Mouse (Mus musculus): ENCODE results near the gene Carns1.

Gene Carns1

DNA sequence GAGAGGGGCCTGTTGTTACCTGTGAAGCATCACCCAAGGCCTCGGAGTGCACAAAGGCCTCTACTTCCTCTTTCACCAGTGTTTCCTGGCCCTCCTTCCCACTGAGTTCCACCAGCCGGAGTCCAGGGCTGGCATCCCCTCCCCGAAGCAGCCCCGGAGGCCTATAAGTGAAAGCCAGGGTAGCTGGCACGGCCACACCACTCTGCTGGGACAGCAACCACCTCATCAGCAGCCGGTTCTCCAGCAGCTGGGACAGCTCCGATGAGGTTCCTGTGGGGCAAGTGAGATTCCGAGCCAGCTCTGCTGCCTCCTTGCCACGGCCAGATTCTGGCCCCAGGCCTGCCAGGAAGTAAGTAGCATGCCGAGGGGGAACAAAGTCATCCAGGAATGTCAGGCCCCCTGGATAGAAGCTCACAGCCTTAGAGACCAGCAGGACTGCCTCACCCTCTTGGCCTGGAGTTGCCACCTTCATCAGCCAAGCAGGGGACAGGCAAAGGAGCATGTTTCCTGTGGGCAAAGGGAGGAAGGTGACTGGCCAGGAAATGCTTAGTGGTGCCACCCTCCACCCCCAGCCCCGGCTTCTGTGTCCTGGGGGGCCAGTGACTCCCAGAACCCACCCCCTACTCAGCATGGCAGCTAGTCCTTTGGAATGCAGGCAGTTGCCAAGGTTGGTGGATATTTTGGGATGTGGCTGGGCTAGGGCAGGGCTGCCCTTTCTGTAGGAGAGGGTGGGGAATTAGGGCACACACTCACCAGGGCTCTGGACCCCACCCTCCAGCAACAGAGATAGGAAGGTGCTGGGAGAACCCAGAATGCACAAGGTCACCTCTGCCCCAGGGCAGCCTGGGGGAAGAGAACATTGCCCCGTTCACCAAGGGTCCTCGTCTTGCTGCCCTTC, 3.6 kb downstream of the Carns1 start:
- intact Hi-C loops (cut with DNase I), result no loop called here

DNA sequence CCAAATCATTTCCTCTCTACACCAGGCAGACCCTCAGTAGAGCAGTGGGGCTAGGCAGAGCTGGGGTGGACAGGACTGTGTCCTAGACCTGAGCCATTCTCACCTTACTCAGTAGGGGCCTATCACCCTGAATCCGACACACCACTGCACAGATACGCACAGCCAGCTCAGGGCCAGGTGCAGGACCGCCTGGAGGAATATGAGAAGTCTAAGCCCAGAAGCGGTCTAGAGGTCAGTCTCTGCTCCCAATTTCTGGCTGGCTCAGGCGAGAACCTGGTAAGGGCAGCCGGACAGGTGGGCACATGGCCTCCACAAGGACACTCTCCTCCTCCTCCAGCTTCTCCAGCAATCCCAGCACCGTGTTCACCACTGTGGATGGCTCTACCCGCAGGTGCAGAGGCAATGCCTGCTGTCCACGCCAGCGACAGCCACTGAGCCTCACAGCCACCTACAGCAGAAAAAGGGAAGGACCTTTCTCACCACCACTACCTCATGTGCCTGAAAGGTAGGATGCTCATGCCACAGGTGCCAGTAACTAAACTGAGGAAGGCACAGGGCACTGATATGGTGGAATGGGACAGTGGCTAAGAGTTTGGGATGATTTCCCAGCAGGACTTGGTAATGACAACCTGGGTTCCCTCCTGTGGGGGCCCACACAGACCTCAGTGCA, 4.4 kb downstream of the Carns1 start:
- intact Hi-C loops (cut with DNase I), result no loop called here

DNA sequence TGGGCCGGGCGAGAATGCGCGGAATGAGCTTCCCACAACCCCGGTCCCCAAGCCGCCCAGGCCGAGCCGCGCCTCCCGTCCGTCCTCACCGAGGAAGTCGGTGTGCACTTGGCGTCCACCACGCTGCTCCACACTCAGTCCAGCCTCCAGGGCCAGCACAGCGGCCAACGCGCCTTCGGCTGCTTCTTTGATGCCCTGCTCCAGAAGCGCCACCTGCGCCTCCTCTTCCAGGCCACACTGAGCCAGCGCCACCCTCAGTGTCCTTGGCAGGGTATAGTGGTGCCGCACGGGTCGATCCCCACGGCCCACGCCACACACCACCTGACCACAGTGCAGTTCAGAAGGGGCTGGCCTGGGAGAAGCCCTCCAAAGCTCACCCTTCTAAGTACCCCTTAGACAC, 5.5 kb downstream of the Carns1 start:
- intact Hi-C loops (cut with DNase I), result no loop called here

DNA sequence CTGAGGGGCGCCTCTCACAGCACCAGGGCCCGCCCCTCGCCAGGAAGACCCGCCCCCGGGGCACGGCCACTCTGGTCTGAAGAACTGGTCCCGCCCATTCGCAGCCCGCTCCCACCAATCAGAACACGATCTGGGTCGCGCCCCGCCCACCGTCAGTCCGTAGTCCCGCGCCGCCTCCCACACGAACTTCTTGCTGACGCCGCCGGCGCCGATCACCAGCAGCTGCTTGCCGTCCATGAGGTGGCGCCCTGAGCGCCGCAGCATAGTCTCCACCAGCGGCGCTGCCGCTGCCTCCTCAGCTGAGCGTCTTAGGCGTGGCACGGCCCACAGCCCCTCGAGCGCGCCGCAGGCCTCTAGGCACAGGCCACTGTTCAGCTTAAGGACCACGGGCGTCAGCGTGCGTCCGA, 5.9 kb downstream of the Carns1 start:
- intact Hi-C loops (cut with DNase I), result no loop called here

DNA sequence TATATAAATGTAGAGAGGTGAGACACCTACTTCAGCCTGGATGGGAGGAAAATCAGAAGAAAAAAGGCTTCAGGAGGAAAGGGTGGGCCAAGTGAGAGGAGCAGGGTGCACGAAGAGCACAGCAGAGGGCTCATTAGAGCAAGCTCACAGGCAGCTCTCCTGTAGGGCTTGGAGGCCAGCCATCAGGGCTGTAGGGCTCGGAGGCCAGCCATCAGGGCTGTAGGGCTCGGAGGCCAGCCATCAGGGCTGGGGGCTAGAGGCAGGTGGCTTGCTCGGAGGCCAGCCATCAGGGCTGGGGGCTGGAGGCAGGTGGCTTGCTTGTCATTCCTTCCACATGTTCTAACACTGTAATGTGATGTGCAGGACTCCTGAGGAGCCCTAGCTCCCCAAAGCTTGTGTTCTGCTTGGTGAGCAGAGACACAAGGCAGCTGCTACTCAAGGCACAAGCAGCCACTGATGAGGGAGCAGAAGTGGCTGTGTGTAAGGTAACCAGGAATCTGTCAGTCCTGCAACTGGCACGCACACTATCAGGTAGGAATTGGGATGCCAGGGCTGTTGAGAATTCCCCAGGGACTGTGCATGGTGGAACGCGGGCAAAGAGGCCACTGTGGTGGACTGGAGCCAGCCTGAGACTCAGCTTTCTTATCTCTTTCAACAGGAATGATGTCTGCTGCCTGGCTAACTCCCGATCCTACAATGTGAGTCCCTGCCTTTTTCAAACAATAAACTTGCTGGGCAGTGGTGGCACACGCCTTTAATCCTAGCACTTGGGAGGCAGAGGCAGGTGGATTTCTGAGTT, 8.4 kb downstream of the Carns1 start:
- intact Hi-C loops (cut with DNase I), result no loop called here

DNA sequence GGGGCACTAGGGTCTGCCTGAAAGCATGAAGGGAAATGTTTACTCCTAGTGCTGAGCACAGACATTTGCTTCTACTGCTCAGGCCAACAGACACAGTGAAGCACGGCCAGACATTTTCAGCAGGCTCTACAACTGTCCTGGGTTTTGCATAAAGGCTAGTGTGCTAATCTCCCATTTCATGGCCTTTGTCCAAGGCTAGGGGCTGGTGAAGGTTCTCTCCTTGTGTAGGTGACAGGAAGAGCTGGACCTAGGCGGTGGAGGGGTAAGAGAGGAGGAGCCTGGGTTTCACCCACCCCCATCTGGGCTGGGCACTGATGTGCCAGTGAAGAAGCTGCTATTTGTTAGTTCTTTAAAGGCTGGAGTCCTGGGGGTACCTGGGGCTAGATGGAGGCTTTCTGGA, 10.6 kb downstream of the Carns1 start:
- intact Hi-C loops (cut with DNase I), result no loop called here

DNA sequence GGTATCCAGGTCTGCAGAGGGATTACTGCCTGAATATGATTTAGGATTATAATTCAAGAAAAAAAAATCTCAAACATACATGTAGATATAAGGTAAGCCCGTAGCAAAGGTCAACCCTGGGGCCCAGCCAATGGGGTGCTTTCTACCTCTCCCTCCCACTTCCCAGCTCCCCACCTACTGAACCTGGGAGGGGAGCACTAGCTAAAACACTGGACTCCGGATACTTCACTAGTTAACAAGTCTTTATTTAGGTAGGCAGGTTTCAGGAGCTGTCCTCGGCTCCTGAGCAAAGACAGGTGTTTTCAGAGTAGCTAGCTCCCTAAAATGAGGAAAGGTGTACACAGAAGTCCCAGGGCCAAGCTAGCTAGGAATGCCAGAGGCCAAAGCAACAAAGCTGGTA, 11.2 kb downstream of the Carns1 start:
- intact Hi-C loops (cut with DNase I), result no loop called here

DNA sequence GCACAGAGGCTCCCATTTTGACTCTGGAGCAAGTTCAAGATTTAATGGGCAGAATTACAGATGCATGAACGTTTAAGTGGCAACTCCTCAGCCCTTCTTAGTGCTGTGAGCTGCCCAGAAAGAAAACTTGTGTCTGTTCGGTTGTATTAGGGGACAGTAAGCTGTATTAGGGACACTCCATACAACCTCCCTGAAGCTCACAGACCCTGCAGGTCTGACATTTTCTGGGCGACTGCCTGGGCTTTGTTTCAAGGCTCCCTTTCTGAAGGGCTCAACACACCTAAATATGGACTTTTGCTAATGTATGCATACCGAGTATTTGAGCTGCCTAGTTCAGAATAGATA, 11.8 kb downstream of the Carns1 start:
- intact Hi-C loops (cut with DNase I), result no loop called here

DNA sequence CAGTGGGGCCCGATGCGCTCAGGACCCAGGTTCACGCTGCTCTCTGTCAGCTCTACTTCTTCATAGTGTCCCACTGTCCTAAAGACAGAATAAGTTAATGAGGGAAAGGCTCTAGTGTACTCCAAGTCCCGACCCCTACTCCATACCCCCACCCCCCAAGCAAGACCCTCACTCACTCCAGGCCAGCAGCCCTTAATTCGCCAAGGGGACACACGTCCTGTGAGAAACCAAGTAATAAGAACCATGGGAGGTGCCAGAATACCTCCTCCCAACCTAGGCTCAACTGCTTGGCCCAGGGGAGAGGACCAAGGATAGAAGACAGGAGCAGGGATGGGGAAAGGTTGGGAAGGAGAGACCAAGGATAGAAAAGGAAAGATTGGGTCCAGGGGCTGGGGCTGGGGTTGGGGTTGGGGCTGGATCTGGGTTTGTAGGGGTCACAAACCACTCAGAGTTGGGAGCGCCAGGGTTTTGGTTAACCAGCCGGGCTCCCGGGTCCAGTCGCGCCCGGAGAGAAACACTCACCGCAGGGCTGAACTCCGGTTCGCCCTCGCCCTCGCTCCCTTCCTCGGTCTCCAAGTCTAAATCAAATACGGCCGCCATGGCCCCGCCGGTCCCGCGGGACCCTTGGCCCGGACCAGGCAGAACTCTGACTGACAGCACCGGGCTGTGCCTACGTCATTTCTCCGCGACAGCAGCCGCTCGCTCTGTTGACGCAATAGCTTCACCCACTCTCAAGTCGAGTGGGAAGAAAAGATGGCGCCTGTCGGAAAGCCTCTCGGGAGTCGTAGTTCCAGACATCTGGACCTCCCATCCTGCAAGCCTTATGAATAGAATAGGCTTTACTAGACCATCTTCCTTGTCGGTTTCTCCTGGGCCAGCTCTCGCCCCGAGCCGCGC, 12.4 kb downstream of the Carns1 start, which contains the start of gene Rps6kb2:
Rps6kb2 (minus strand) TSS at position 709 of the 897 bp plus-strand sequence.
- intact Hi-C loops (cut with DNase I), result no loop called here

DNA sequence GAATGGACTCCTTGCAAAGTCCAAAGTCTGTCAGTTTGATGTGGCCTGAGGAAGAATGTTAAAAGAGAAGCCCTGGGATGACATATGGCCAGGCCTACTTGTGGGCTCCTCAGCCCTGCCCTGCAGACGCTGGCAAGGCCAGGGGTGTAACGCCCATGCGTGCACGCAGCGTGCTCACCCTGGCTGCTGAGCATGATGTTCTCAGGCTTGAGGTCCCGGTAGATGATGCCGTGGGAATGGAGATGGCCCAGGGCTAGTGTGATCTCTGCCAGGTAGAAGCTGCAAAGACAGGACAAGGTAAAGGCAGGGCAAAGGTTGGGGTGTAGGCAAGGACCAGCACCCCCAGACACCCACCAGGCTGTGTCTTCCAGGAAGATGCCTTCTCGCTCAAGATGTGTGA, 16.2 kb downstream of the Carns1 start:
- intact Hi-C loops (cut with DNase I), result no loop called here

DNA sequence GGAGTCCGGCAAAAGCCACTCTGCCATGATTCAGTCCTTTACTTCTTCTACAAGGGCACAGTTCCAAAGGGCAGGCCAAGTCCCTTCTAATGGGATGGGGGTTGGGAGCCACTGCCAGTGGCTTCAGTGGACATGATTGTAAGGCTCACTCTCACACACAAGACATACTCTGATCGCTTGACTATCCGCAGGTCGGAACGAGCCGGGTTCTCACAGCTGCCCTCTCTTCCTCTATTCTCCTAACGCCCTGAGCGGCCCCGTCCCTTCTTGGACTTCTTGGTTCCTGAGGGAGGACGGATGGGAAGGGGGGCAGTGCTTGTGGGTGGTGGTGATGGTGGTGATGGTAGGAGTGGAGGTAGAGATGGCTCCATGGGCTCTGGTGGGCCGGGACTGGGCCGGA, 18.5 kb downstream of the Carns1 start:
- intact Hi-C loops (cut with DNase I), result no loop called here

DNA sequence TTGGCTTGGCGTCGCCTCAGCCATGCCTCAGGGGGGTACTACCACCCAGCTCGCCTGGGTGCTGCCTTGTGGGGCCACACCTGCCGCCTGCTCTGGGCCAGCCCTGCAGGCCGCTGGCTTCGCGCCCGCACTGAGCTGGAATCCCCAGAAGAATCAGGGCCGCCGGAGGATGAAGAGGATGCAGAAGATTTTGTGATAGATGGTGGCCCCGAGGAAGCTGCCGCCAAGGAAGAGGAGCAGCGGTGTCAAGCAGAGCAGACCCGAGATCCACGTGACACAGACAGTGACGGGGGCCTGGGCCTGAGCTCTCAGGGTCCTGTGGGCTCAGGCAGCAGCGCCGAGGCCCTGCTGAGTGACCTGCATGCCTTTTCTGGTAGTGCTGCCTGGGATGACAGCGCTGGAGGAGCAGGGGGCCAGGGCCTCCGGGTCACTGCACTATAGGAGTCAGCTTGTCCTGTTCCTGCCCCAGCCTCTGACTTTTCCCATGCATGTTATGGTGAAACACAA, 19.2 kb downstream of the Carns1 start:
- intact Hi-C loops (cut with DNase I), result no loop called here

DNA sequence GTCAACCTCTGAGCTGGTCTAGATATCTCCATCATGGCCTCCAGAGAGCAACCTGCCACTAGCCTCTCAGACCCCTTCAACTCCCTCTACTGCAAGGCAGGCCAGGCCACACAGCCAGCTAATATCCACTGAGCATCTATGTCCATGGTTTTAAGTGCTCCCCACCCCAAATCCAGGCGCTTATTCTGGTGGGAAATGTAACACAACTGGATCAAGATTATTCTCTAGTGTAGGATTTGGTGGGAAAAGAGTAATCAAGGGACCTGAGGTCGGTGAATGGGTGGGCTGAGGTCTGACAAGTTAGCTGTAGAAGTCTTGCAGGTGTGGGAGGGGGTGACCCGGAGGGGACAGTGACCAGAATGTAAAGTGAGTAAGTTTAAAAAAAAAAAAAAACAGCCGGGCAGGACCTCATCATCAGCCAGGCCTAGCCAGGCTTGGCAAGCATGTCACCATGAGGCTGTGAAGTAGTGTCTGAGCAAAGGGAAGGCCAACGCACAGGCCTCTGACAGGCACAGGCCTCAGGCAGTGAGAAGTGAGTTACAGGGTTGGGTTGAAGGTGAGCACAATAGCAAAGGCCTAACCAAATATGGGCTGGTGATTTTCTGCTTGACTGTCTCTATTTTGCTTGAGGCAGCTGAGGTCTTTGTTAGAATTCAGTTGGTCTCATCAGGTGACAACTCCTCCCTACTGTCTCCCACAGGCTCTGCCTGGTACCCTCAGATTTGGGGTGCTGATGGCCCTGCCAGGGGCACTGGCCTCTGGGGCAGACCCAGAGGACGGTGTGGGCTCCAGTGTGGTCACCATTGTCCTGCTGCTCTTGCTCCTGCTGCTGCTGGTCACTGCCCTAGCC, 19.8 kb downstream of the Carns1 start:
- intact Hi-C loops (cut with DNase I), result no loop called here

DNA sequence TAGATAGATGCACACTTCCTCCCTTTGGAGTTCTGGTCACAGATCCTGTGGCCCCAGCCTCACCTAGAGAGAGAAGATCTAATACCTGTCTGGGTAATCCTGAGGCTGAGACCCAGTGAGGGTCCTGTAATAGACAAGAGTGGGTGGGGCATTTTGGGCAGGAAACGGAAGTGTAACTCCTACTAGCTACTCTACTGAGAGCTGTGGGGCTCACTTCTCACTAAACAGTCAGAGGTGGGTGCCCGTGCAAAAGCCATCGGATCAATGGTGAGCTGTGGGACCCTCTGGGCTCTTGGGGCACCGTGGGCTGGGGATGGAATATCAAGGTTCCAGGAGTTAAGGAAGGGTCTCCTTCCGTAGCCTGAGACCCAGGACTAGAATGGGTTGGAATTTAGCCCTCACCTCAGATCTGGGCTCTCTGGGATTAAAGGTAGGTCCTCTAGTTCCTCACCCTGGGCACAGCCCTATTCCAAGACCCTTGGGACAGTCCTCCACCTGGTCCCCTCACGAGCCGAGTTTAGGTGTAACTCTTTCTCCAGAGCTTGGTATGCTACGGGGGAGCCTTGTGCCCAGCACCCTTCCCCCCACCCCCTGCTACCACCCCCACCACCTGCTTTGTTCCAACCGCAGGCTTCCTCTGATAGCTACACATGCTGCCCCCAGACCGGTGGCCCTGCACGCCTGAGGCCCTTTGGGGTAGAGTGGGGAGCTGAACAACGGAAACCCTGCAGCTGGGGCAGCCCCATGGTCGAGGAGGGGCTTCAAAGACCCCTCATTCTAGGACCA, 20.6 kb downstream of the Carns1 start:
- intact Hi-C loops (cut with DNase I), result no loop called here

DNA sequence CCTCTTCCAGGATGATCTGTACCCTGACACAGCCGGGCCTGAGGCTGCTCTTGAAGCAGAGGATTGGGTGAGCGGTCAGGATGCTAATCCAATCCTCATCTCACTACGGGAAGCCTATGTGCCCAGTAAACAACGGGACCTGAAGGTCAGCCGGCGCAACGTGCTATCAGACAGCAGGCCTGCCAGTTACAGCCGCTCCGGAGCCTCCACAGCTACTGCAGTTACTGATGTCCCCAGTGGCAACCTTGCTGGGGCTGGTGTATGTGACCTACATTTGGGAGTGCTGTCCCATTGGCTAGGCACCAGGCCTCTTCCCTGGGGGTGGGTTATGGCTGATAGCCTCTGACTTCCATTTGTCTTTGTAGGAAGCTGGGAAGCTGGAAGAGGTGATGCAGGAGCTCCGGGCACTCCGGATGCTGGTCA, 22.0 kb downstream of the Carns1 start, which contains the start of gene Ptprcap:
Ptprcap (plus strand) TSS at position 373 of the 423 bp plus-strand sequence.
- intact Hi-C loops (cut with DNase I), result no loop called here

DNA sequence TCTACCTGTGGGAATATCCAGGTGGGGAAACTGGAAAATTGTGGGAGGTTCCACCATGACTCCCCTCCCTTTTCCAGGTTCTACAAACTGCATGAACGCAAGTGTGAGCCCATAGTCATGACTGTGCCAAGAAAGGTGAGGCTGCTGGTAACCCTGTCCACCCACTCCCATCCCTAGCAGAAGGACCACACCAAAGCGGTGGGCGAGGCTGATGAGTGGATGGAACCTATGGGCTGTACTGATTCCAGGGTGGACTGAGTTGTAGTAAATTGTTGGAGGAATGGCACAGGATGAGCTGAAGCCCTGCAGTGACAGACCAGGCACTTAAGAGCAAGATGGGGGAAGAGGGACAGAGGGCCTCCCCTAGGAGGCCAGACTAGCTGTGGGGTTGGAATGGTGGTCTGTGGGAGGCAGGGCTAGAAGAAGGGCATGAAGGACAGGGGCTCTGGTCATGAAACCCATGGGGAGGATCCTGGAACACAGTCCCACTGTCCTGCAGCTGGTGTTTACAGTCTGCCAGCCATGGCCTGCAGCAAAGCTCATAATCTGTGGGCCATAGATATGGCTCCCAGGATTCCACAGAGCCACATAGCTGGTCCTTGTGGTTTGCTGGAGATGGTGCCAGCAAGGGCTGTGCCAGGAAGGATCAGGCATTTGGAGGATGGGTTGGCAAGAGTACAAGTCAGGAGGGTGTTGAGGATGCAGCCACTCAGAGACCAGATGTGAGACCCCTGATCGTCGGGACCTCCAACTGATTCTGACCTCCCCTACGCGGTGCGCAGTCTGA, 22.6 kb downstream of the Carns1 start:
- intact Hi-C loops (cut with DNase I), result no loop called here

DNA sequence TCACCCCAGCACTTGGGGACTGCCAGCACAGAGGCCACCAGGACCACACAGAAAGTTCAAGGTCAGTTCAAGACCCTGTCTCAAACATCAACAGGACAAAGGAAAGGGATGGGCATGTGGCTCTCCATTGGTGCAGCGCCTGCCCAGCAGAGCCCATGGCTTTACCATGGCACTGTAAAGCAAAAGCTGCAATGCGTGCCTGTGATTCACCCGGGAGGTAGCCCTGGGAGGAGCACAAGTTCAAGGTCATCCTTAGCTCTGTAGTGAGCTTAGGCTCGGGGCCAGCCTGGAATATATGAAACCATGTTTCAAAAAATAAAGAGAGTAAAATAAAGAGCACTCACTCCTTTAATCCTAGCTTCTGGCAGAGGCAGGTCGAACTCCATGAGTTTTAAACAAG, 23.4 kb downstream of the Carns1 start:
- intact Hi-C loops (cut with DNase I), result no loop called here

DNA sequence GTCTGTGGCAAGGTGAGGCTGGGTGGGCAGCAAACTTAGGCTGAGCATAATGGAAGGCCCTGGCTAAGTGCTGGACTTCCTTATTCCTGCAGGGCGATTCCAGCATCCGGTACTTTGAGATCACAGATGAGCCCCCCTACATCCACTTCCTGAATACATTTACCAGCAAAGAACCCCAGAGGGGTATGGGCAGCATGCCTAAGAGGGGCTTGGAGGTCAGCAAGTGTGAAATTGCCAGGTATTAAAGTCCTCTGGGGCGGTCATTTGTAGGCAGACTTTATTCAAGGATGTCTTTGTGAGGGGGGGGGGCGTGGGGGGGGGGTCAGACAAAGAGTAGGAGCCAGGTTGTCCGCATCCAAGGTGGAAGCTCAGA, 23.8 kb downstream of the Carns1 start:
- intact Hi-C loops (cut with DNase I), result no loop called here

All from adrenal gland (tissue).